Mouse (Mus musculus) frontal cortex, adult (tissue): ENCODE data around the gene Sdsl.

ENCODE experiments used
- ATAC-seq: cut with Nextera tagmentation; 2 replicates; pipeline ENCODE4 v1.9.2; 2017; ENCODE audit warnings: mild to moderate bottlenecking, moderate library complexity, mixed read lengths; ENCODE audit not compliant: low TSS enrichment

The Sdsl gene

DNA sequence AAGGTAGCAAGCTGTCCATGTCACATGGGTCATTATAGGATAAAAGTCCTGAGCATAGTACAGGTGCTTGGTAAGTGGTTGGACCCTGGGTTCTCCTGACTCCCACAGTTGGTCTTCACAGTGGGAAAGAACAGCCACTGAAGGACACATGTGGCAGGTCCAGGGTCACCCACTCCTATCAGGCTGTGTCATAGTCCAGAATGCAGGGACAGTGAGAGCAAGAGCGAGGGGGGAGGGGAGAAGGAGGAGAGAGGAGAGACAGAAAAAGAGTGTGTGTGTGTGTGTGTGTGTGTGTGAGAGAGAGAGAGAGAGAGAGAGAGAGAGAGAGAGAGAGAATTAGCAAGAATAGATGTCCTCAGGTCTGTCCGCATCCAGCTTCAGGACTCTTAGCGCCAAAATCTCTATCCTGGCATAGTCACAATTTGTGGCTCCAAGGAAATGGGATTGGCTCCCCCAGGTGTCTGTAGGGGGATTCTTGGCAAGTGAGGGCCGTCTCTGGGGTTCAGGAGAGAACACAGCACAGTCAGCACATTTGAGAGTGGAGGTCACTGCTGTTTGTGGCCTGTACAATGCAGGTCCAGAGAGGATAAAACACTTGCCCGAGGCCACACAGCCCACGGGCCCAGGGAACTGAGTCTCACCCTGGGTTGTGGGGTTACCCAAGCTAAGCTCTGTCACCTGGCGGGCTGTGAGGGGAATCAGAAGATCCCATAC is 15.6 kb downstream of the Sdsl start:
- ATAC-seq = no peak

DNA sequence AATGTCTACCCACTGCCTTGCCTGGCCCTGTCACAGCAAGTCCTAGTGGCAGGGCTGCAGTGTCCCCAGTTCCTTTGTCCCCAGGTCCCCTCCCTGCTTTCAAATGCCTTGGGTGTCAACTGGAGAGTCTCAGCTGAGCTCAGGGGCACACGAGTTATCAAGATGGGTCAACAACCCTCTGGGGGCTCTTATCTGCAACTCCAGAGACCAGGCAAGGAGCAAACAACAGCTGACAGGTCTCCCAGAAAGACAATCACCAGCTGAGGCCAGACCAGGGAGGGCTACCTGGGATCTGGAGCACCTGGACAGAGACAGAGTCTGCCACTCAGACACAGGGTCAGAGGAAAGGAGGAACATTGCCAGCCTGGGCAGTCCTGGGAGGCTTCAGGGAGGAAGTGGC is 16.4 kb downstream of the Sdsl start:
- ATAC-seq = no peak

- no peak for ATAC-seq
Measured at GRCm38 (mm10) chr5:120454756-120455337, 17.8 kb downstream of the Sdsl start.

DNA sequence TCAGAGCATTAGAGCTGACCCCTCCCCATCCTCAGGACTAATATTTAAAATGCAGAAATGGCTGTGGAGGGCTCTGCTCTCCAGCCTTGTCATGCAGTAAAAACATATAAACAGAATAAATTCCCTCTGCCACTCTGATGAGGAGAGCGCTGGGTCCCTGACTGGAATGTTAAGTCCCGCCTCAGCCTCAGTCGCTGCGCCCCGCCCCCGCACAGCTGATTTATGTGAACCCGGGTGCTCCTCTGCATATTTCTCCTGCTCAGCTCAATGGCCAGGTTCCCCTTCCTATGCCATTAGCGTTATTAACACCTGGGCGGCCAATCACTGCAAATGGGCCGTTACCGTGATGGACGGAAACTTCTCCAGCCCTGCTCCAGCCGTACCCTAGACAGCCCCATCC is 25.3 kb downstream of the Sdsl start:
- no peak for ATAC-seq

DNA sequence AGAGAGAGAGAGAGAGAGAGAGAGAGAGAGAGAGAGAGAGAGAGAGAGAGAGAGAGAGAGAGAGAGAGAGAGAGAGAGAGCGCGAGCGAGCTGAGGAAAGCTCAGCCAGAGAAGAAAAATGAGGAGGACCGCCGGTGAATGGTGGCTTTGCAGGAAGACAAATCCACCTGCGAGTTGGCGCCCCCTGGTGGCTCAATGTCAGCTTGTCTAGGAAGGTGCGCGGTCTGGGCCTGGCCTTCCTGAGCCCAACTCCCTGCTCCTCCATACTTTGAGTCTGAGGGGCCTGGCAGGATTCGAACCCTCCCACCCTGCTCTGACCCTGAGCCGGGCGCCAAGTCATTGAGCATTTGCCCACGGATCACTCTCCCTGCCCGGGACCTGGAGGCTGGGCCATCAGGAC is 31.9 kb downstream of the Sdsl start:
- ATAC-seq = peak; percentile 80

- no peak for ATAC-seq
Measured at GRCm38 (mm10) chr5:120439887-120440670, 32.5 kb downstream of the Sdsl start.

- no peak for ATAC-seq
Measured at GRCm38 (mm10) chr5:120438991-120439710, 33.5 kb downstream of the Sdsl start.

GRCm38 (mm10) chr5:120438469-120438868 is 34.1 kb downstream of the Sdsl start:
- no peak for ATAC-seq

DNA sequence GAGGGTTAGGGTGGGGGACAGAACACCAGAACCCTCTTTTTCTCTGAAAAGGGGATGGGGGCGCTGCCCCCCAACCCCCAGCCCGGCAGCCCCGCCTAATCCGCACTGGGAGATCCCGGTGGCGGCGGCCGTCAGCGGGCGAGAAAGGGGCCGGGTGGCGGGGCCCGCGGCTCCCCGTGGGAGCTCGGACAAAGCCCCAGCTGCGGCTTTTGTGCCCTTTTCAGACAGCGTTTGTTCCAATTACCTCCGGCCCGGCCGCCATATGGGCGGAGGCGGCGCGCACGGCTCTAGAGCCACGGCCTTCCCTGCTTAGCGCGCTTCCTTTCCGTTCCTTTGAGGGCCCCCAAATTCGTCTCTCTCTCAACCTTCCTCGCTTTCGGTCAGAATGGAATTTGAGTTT is 34.6 kb downstream of the Sdsl start:
- ATAC-seq = no peak

DNA sequence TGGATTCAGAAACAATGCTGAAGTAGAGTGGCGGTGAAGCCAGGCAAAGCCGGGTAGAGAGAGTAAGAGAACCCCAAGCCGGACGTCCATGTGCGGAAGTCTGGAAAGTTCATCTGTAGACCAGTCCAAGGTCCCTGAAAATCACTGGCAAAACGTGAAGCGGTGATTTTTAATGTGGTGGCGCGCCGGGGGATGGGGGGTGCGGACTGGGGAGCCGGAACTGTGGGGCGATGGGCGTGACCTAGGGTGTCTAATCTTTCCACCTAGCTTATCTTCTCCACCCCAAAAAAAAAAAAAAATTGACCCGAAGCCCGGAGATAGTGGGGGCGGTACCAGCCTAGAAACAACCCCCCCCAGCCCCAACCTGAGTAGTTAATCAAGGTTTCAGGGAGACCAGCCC is 35.1 kb downstream of the Sdsl start:
- ATAC-seq = no peak

- no peak for ATAC-seq
Measured at GRCm38 (mm10) chr5:120436885-120437495, 35.6 kb downstream of the Sdsl start.

DNA sequence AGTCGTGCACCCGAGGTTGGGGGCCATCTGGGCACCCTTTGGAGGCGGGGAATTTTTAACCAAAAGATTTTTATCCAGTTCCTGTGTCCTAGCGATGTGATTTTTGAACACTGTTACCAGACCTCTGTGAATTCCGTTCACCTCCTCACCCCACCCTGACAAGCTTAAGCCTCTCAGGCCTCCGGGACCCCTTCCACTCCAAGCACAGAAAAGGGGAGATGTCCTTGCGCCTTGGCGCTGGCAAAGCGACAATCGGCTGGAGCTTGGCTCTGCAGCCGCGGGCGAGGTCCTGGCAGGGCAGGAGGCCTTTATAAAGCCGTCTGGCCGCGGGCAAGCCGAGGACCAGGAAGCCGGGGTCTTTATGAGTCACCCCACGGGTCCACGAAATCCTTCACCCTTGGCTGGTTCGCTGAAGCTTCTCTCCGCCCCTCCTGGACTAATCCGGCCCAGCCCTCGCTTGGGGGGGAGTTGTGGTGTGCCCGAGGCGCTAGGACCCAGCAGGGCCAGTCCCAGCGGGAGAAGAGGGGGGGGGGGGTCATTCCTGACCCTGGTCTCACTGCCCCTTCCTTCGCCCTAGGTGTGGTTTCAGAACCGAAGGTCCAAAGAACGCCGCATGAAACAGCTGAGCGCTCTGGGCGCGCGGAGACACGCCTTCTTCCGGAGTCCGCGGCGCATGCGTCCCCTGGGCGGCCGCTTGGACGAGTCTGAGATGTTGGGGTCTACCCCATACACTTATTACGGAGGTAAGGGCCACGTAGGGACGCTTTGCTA is 36.7 kb downstream of the Sdsl start:
- no peak for ATAC-seq

GRCm38 (mm10) chr5:120435006-120435681 is 37.5 kb downstream of the Sdsl start:
- no peak for ATAC-seq

DNA sequence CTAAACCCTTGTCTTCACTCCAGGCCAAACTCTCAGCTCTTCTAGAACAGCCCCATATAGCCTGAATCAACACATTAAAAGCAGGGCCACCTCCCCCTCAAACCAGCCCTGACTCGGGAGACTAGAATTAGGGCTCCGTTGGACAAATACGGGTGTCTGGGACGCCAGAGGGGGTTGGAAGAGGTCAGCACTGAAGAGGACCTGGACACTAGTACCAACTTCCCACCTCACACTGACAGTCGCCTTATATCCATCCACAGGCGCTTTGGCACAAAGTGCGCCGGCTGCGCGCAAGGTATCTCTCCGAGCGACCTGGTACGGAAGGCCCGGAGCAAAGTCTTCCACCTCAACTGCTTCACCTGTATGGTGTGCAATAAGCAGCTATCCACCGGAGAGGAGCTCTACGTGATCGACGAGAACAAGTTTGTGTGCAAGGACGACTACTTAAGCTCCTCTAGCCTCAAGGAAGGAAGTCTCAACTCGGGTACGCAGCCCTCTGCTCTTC is 38.3 kb downstream of the Sdsl start:
- ATAC-seq = no peak

- no peak for ATAC-seq
Measured at GRCm38 (mm10) chr5:120433135-120433760, 39.4 kb downstream of the Sdsl start.

GRCm38 (mm10) chr5:120432486-120433015 is 40.1 kb downstream of the Sdsl start:
- no peak for ATAC-seq

DNA sequence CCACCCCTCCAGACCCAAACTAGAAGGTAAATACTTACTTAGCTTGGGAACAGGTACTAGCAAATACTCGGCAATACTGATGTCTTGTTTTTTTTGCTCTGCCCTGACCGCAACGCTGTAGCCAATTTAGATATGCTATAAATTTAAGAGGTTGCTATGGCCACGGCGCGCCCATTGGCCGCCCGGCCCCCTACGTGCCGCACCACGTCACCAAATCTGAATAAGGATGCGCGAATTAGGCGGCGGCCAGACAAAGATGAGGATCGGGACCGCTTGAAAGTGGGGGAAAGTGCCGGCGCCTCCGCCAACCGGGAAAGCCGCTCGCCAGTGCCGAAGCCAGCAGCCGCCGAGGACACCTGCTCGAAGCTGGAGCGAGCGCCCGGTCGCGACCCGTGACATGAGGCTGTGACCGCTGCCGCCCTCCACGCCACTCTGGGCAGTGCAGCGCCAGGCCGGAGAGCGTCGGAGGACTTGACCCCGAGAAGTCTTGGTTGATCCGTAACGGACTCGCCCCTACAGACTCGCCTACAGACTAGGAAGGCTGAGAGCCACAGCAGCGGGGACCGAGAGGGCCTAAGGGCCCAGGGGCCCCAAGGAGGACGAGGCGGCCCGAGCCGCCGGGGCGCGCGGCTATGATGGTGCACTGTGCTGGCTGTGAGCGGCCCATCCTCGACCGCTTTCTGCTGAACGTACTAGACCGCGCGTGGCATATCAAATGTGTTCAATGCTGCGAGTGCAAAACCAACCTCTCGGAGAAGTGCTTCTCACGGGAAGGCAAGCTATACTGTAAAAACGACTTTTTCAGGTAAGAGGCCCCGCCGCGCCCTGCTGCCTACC is 40.7 kb downstream of the Sdsl start, which contains the start of gene Lhx5:
TSS of gene Lhx5 (plus strand) at position 51 of the 837 bp plus-strand sequence.
- ATAC-seq = no peak

DNA sequence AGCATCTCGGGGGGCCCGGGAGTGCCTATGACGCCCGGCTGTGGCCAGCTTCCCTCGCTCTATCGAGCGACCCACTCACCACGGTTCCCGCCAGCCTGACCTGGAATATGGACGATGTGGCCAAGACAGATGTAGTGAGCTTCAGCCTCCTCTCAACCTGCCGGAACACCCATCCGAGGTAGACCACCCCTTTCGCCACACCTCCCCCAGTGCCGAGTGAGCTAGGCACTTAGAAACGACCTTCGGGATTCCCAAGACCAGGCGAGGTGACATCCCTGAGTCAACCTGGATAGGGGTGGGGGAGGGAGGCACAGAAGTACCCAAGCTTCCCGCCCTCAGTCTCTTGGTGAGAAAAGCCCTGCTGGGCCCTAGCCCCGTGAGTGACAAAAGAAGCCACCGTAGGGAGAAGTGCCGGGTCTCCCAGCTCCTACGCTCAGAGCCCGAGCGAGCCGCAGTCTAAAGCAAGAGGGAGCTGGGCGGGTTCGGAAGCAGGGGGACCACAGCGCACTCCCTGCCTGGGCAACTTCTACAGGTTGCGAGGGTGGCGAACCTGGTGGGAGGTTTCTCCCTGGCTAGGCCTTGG is 41.5 kb downstream of the Sdsl start:
- no peak for ATAC-seq
